9 mouse cellular contexts compared by ENCODE assay signal in genomic region chr8:83100041-83100440, GRCm38 (mm10).
A peak's percentile ranks its signal among the peaks of the same experiment; 100 is the strongest.
DNase-seq lines count a peak whose midpoint lies in the region; ATAC-seq and TF ChIP-seq lines count a peak whose summit lies in the region.
"Had no signal": no experiment of that assay in that cellular context is flagged by ENCODE, and none has a peak within 500 bp of the region (broad histone marks: within the 10 kb centered on the region; RNA-seq: fewer than 3 reads in every experiment).

No protein-coding gene starts in this region.

- H3K36me3 ChIP-seq in lung, embryonic 14.5 days (ENCODE audit: insufficient read depth), result no peaks in the 10 kb centered on the region
- H3K36me3 ChIP-seq in midbrain, postnatal 0 days (ENCODE audit: insufficient read depth, low read length), result no peaks in the 10 kb centered on the region
- H3K36me3 ChIP-seq: liver, embryonic 13.5 days had no signal

- DNase-seq in frontal cortex, postnatal 14 days (ENCODE audit: low spot score in 2 of 2), result no peak
- DNase-seq in lung, embryonic 14.5 days, result peak; percentile 84
- no peak for DNase-seq in lung, adult 2 months
- peak; percentile 5 for DNase-seq in c-Kit-positive CD71-positive TER-119-negative erythroid progenitor cells, embryonic 14.5 days (ENCODE audit: low read depth)
- peak; percentile 55 for DNase-seq in midbrain, postnatal 0 days (ENCODE audit: low spot score)
- DNase-seq in neural tube, embryonic 10.5 days (ENCODE audit: extremely low spot score, low spot score), result no peak
- no peak for DNase-seq in natural killer cell, adult 2 months (ENCODE audit: low spot score in 2 of 2)
- DNase-seq: liver, embryonic 13.5 days had no signal

- H3K9me3 ChIP-seq in lung, embryonic 14.5 days (ENCODE audit: low read depth, low read length), result no peaks in the 10 kb centered on the region
- H3K9me3 ChIP-seq in midbrain, postnatal 0 days (ENCODE audit: low read length), result no peaks in the 10 kb centered on the region
- H3K9me3 ChIP-seq: liver, embryonic 13.5 days had no signal

- no peak overlapping the region for H3K27ac ChIP-seq in lung, embryonic 14.5 days (ENCODE audit: low read depth)
- no peak overlapping the region for H3K27ac ChIP-seq in midbrain, postnatal 0 days (ENCODE audit: low read depth, low read length)
- H3K27ac ChIP-seq: liver, embryonic 13.5 days had no signal

- no peaks in the 10 kb centered on the region for H3K4me1 ChIP-seq in lung, embryonic 14.5 days (ENCODE audit: insufficient read depth)
- H3K4me1 ChIP-seq in lung, adult 2 months (ENCODE audit: control insufficient read depth, insufficient read depth, low read length), result no peaks in the 10 kb centered on the region
- no peaks in the 10 kb centered on the region for H3K4me1 ChIP-seq in midbrain, postnatal 0 days (ENCODE audit: insufficient read depth, low read length)
- H3K4me1 ChIP-seq: liver, embryonic 13.5 days had no signal

- H3K9ac ChIP-seq in lung, embryonic 14.5 days, result no peak overlapping the region
- H3K9ac ChIP-seq in midbrain, postnatal 0 days (replicated peaks; ENCODE audit: low read length, poor library complexity, severe bottlenecking), result no peak overlapping the region
- H3K9ac ChIP-seq: liver, embryonic 13.5 days had no signal

- peak; percentile 65 for TF ChIP-seq CTCF in lung, embryonic 14.5 days (IDR thresholded peaks at IDR 0.05; ENCODE audit: low read depth)
- no peak for TF ChIP-seq CTCF in lung, adult 2 months (IDR thresholded peaks at IDR 0.05; ENCODE audit: insufficient read depth, low read length)
- TF ChIP-seq CTCF in midbrain, postnatal 0 days (IDR thresholded peaks at IDR 0.05), result peak; percentile 76

- WGBS in lung, embryonic 14.5 days, result 34% methylated on average over 1 of the region's 1 CpGs
- 48% methylated on average over 1 of the region's 1 CpGs for WGBS in lung, adult 2 months
- 52% methylated on average over 1 of the region's 1 CpGs for WGBS in midbrain, postnatal 0 days

- H3K4me3 ChIP-seq in lung, embryonic 14.5 days (ENCODE audit: low read depth, low read length), result no peak overlapping the region
- no peak overlapping the region for H3K4me3 ChIP-seq in lung, adult 2 months (replicated peaks; ENCODE audit: extremely low read depth, low read depth, low read length)
- H3K4me3 ChIP-seq in midbrain, postnatal 0 days (ENCODE audit: low read depth, low read length), result no peak overlapping the region
- H3K4me3 ChIP-seq: liver, embryonic 13.5 days had no signal

- no peak for TF ChIP-seq POLR2A in lung, adult 2 months (IDR thresholded peaks at IDR 0.05; ENCODE audit: borderline replicate concordance, extremely low read depth, low read depth, low read length)

- no peak overlapping the region for H3K4me2 ChIP-seq in lung, embryonic 14.5 days
- H3K4me2 ChIP-seq in midbrain, postnatal 0 days (ENCODE audit: low read depth, low read length, poor library complexity, severe bottlenecking), result no peak overlapping the region
- H3K4me2 ChIP-seq: liver, embryonic 13.5 days had no signal

- no peaks in the 10 kb centered on the region for H3K27me3 ChIP-seq in lung, embryonic 14.5 days (ENCODE audit: insufficient read depth, low read length)
- H3K27me3 ChIP-seq in midbrain, postnatal 0 days (ENCODE audit: insufficient read depth, low read length), result no peaks in the 10 kb centered on the region
- H3K27me3 ChIP-seq: liver, embryonic 13.5 days had no signal

- peak; percentile 67 for ATAC-seq in frontal cortex, adult (ENCODE audit: low TSS enrichment)
- no peak for ATAC-seq in lung, embryonic 14.5 days (ENCODE audit: insufficient read depth)
- no peak for ATAC-seq in midbrain, postnatal 0 days (ENCODE audit: low FRiP score)

Comparison
In these comparisons a context has a peak if more than half of its experiments do, and no peak if none do; other contexts are left out.
1. DNase-seq: peak in lung, embryonic 14.5 days (single experiment), c-Kit-positive CD71-positive TER-119-negative erythroid progenitor cells, embryonic 14.5 days (single experiment) and midbrain, postnatal 0 days (single experiment); none in frontal cortex, postnatal 14 days (0 of 2), lung, adult 2 months (single experiment), neural tube, embryonic 10.5 days (single experiment) and natural killer cell, adult 2 months (0 of 2).